Mouse (Mus musculus): ENCODE measurements at regions not wholly inside any gene's neighbourhood (a gene's known extent, or its start where the extent isn't known, plus 50 kb on each side); places are given as distances from the start of the nearest gene placed in this dataset.
A peak's percentile ranks its signal among the peaks of the same experiment; 100 is the strongest.

- no peak overlapping the region for H3K9ac ChIP-seq (ENCODE audit: low read depth, low read length)
- H3K27ac ChIP-seq (ENCODE audit: low read length): no peak overlapping the region
- H3K4me1 ChIP-seq (ENCODE audit: control insufficient read depth, insufficient read depth, low read length): no peaks in the 10 kb centered on the region
- 83% methylated on average over 2 of the region's 2 CpGs for WGBS
- no peak overlapping the region for H3K4me2 ChIP-seq (ENCODE audit: low read length)
- H3K36me3 ChIP-seq (ENCODE audit: control insufficient read depth, insufficient read depth, low read length): no peaks in the 10 kb centered on the region
- no peak overlapping the region for H3K4me3 ChIP-seq (ENCODE audit: low read depth, low read length)
- no peak for ATAC-seq
- H3K27me3 ChIP-seq (ENCODE audit: control insufficient read depth, insufficient read depth, low read depth, low read length): no peaks in the 10 kb centered on the region
- no peaks in the 10 kb centered on the region for H3K9me3 ChIP-seq (replicated peaks; ENCODE audit: control insufficient read depth, low read length, poor library complexity, severe bottlenecking)
Observed at GRCm38 (mm10) chr15:97462587-97462986, 215.5 kb upstream of the Amigo2 start.

DNA sequence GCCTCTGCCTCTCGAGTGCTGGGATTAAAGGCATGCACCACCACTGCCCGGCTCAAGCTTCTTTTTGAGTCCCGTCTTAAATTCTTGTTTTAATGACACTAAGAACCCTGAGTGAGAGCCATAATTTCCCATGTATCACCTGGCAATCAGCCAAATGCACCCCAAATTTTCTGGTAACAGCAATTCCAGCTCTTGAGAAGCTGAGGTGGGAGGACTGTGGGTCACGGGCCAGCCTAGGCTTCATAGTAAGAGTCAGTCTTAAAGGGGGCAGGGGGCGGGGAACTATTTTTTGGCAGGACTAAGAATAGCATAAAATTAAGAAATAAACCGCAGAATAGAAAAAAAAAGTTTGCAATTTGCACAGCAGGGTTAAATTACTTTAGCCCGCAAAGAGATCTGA is 214.9 kb upstream of the Amigo2 start:
- Histone ChIP-seq H3K4me3 (ENCODE audit: low read depth, low read length) (no peak overlapping the region), H3K27me3 (ENCODE audit: control insufficient read depth, insufficient read depth, low read depth, low read length) (no peaks in the 10 kb centered on the region), H3K9me3 (replicated peaks; ENCODE audit: control insufficient read depth, low read length, poor library complexity, severe bottlenecking) (no peaks in the 10 kb centered on the region), H3K9ac (ENCODE audit: low read depth, low read length) (no peak overlapping the region), H3K36me3 (ENCODE audit: control insufficient read depth, insufficient read depth, low read length) (no peaks in the 10 kb centered on the region), H3K27ac (ENCODE audit: low read length) (no peak overlapping the region), H3K4me1 (ENCODE audit: control insufficient read depth, insufficient read depth, low read length) (no peaks in the 10 kb centered on the region), H3K4me2 (ENCODE audit: low read length) (no peak overlapping the region)
- WGBS: 92% methylated on average over 7 of the region's 7 CpGs
- ATAC-seq: no peak

GRCm38 (mm10) chr15:97461060-97461459 is 214.0 kb upstream of the Amigo2 start:
- no peaks in the 10 kb centered on the region for H3K4me1 ChIP-seq (ENCODE audit: control insufficient read depth, insufficient read depth, low read length)
- no peak overlapping the region for H3K4me2 ChIP-seq (ENCODE audit: low read length)
- H3K9ac ChIP-seq (ENCODE audit: low read depth, low read length): no peak overlapping the region
- H3K36me3 ChIP-seq (ENCODE audit: control insufficient read depth, insufficient read depth, low read length): no peaks in the 10 kb centered on the region
- no peak overlapping the region for H3K4me3 ChIP-seq (ENCODE audit: low read depth, low read length)
- no peaks in the 10 kb centered on the region for H3K27me3 ChIP-seq (ENCODE audit: control insufficient read depth, insufficient read depth, low read depth, low read length)
- no peak for ATAC-seq
- no peak overlapping the region for H3K27ac ChIP-seq (ENCODE audit: low read length)
- WGBS: 83% methylated on average over 7 of the region's 7 CpGs
- no peaks in the 10 kb centered on the region for H3K9me3 ChIP-seq (replicated peaks; ENCODE audit: control insufficient read depth, low read length, poor library complexity, severe bottlenecking)

DNA sequence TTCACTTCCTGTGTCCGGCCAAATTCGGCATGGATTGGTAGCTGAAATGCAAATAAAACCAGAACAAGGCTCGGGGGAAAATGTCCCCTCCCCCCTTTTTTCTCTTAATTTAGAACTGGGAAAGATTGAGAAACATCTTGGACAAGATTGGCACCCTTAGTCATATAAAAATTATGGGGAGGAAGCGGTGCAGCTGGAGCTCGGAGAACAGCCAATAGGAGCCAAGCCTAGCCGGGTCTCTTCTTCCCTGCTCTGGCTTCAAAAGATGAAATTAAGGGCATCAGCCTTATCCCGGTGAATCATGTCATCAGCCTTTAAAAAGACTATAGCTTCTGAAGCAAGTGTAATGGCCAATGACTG is 213.3 kb upstream of the Amigo2 start:
- Histone ChIP-seq H3K36me3 (ENCODE audit: control insufficient read depth, insufficient read depth, low read length) (no peaks in the 10 kb centered on the region), H3K4me1 (ENCODE audit: control insufficient read depth, insufficient read depth, low read length) (no peaks in the 10 kb centered on the region), H3K9me3 (replicated peaks; ENCODE audit: control insufficient read depth, low read length, poor library complexity, severe bottlenecking) (no peaks in the 10 kb centered on the region), H3K27me3 (ENCODE audit: control insufficient read depth, insufficient read depth, low read depth, low read length) (no peaks in the 10 kb centered on the region), H3K4me2 (ENCODE audit: low read length) (no peak overlapping the region), H3K4me3 (ENCODE audit: low read depth, low read length) (no peak overlapping the region), H3K27ac (ENCODE audit: low read length) (no peak overlapping the region), H3K9ac (ENCODE audit: low read depth, low read length) (no peak overlapping the region)
- ATAC-seq: no peak
- WGBS: 89% methylated on average over 7 of the region's 7 CpGs

DNA sequence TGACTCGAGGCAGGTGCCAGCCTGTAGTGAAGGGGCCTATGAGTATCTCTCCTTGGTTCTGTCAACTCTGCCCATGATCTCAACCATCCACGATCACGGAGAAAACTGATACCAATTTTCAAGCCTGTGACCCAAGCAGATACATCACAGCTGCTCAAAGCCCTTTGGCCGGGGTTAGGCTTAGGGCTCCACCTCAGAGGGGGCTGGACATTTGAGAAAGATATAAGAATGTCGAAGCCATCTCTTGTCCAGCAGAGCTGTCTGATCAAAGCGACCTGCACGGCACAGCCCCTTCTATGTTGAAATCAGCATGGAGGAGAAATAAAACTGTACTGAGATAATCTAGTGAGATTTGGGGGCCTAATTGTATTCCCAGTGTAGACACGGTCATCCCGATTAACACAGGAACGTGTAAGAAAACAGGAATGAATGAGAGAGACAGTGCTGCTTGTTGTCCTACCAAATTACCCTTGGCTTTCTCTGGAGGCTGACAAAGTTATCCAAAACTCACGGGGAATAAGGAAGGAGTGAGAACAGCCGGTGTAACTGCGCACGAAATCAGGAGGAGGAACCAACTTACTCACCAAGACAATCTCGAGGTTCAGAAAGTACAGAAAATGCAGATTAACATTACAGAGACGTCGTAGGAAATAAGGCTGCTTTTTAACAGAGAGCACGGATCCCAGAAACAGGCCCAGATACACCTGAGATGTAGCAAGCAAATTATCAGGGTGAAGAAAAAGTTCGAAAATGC is 212.7 kb upstream of the Amigo2 start:
- Histone ChIP-seq H3K4me2 (ENCODE audit: low read length) (no peak overlapping the region), H3K36me3 (ENCODE audit: control insufficient read depth, insufficient read depth, low read length) (no peaks in the 10 kb centered on the region), H3K4me3 (ENCODE audit: low read depth, low read length) (no peak overlapping the region), H3K27me3 (ENCODE audit: control insufficient read depth, insufficient read depth, low read depth, low read length) (no peaks in the 10 kb centered on the region), H3K4me1 (ENCODE audit: control insufficient read depth, insufficient read depth, low read length) (no peaks in the 10 kb centered on the region), H3K9ac (ENCODE audit: low read depth, low read length) (no peak overlapping the region), H3K9me3 (replicated peaks; ENCODE audit: control insufficient read depth, low read length, poor library complexity, severe bottlenecking) (no peaks in the 10 kb centered on the region), H3K27ac (ENCODE audit: low read length) (no peak overlapping the region)
- ATAC-seq: no peak
- WGBS: 92% methylated on average over 19 of the region's 19 CpGs

- Histone ChIP-seq H3K27ac (ENCODE audit: low read length) (no peak overlapping the region), H3K36me3 (ENCODE audit: control insufficient read depth, insufficient read depth, low read length) (no peaks in the 10 kb centered on the region), H3K27me3 (ENCODE audit: control insufficient read depth, insufficient read depth, low read depth, low read length) (no peaks in the 10 kb centered on the region), H3K4me2 (ENCODE audit: low read length) (peak overlapping the region; percentile 10; the same call in 1 of the 2 replicates), H3K9ac (ENCODE audit: low read depth, low read length) (no peak overlapping the region), H3K4me3 (ENCODE audit: low read depth, low read length) (no peak overlapping the region), H3K4me1 (ENCODE audit: control insufficient read depth, insufficient read depth, low read length) (no peaks in the 10 kb centered on the region), H3K9me3 (replicated peaks; ENCODE audit: control insufficient read depth, low read length, poor library complexity, severe bottlenecking) (no peaks in the 10 kb centered on the region)
- ATAC-seq: no peak
- WGBS: 72% methylated on average over 11 of the region's 11 CpGs
Observed at GRCm38 (mm10) chr15:97458748-97459221, 211.7 kb upstream of the Amigo2 start.

- WGBS: 43% methylated on average over 16 of the region's 17 CpGs
- Histone ChIP-seq H3K9me3 (replicated peaks; ENCODE audit: control insufficient read depth, low read length, poor library complexity, severe bottlenecking) (no peaks in the 10 kb centered on the region), H3K36me3 (ENCODE audit: control insufficient read depth, insufficient read depth, low read length) (no peaks in the 10 kb centered on the region), H3K4me1 (ENCODE audit: control insufficient read depth, insufficient read depth, low read length) (no peaks in the 10 kb centered on the region), H3K4me3 (ENCODE audit: low read depth, low read length) (no peak overlapping the region), H3K27ac (ENCODE audit: low read length) (no peak overlapping the region), H3K4me2 (ENCODE audit: low read length) (peak overlapping the region; percentile 10; the same call in 1 of the 2 replicates), H3K27me3 (ENCODE audit: control insufficient read depth, insufficient read depth, low read depth, low read length) (no peaks in the 10 kb centered on the region), H3K9ac (ENCODE audit: low read depth, low read length) (no peak overlapping the region)
- ATAC-seq: no peak
Observed at GRCm38 (mm10) chr15:97458139-97458747, 211.2 kb upstream of the Amigo2 start.

- ATAC-seq: no peak
- no peak overlapping the region for H3K27ac ChIP-seq (ENCODE audit: low read length)
- H3K4me2 ChIP-seq (ENCODE audit: low read length): no peak overlapping the region
- H3K9me3 ChIP-seq (replicated peaks; ENCODE audit: control insufficient read depth, low read length, poor library complexity, severe bottlenecking): no peaks in the 10 kb centered on the region
- H3K4me3 ChIP-seq (ENCODE audit: low read depth, low read length): no peak overlapping the region
- no peaks in the 10 kb centered on the region for H3K27me3 ChIP-seq (ENCODE audit: control insufficient read depth, insufficient read depth, low read depth, low read length)
- H3K36me3 ChIP-seq (ENCODE audit: control insufficient read depth, insufficient read depth, low read length): no peaks in the 10 kb centered on the region
- WGBS: 86% methylated on average over 8 of the region's 8 CpGs
- H3K4me1 ChIP-seq (ENCODE audit: control insufficient read depth, insufficient read depth, low read length): no peaks in the 10 kb centered on the region
- no peak overlapping the region for H3K9ac ChIP-seq (ENCODE audit: low read depth, low read length)
Observed at GRCm38 (mm10) chr15:97457468-97457867, 210.4 kb upstream of the Amigo2 start.

GRCm38 (mm10) chr15:97456991-97457390 is 209.9 kb upstream of the Amigo2 start:
- no peak overlapping the region for H3K4me3 ChIP-seq (ENCODE audit: low read depth, low read length)
- no peak for ATAC-seq
- WGBS: 92% methylated on average over 16 of the region's 16 CpGs
- H3K27me3 ChIP-seq (ENCODE audit: control insufficient read depth, insufficient read depth, low read depth, low read length): no peaks in the 10 kb centered on the region
- no peak overlapping the region for H3K9ac ChIP-seq (ENCODE audit: low read depth, low read length)
- no peak overlapping the region for H3K27ac ChIP-seq (ENCODE audit: low read length)
- H3K36me3 ChIP-seq (ENCODE audit: control insufficient read depth, insufficient read depth, low read length): no peaks in the 10 kb centered on the region
- no peak overlapping the region for H3K4me2 ChIP-seq (ENCODE audit: low read length)
- no peaks in the 10 kb centered on the region for H3K4me1 ChIP-seq (ENCODE audit: control insufficient read depth, insufficient read depth, low read length)
- no peaks in the 10 kb centered on the region for H3K9me3 ChIP-seq (replicated peaks; ENCODE audit: control insufficient read depth, low read length, poor library complexity, severe bottlenecking)
